Mouse (Mus musculus) brain, embryonic 18.5 days (tissue): ENCODE data around the gene Fbxw2.
"Not testable (repeated sequence)": the region's sequence is repeated elsewhere in the genome, so short reads cannot be mapped to it uniquely, and the experiment has no call there.

Experiments
- DNase-seq: peaks from one replicate; pipeline ENCODE4 v3.0.0-alpha.2; 2012; ENCODE audit warnings: low read depth, low spot score

Gene Fbxw2

GRCm38 (mm10) chr2:34774493-34774892, 51.6 kb downstream of the Fbxw2 start:
- no peak for DNase-seq

GRCm38 (mm10) chr2:34773673-34774072, 52.4 kb downstream of the Fbxw2 start:
- DNase-seq, result no peak

DNA sequence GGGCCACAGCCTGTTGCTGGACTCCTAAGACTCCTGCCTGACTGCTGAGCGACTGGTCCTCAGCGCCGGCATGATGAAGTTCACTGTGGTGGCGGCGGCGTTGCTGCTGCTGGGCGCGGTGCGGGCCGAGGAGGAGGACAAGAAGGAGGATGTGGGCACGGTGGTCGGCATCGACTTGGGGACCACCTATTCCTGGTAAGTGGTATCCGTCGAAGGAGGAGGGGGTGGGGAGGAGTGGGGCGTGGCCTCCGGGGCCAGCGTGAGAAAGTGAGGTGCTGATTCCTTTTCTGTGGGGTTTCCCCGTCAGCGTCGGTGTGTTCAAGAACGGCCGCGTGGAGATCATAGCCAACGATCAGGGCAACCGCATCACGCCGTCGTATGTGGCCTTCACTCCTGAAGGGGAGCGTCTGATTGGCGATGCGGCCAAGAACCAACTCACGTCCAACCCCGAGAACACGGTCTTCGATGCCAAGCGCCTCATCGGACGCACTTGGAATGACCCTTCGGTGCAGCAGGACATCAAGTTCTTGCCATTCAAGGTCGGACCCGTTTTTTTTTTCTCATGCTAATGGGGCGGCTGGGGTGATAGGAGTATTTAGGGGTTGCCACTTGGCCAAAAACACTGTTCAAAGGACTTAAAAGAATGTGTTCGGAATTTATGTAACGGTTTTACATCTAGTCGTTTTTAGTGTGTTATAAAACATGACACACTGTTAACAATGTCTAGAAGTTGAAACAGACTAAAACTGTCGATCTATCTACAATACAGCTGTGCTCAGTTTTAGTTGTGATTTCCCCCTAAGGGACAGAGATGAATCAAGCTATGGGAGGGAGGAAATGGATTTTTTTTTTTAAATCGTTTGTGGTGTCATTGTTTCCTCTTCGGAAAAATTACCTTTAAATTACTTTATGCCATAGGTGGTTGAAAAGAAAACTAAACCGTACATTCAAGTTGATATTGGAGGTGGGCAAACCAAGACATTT, 53.6 kb downstream of the Fbxw2 start:
- no peak for DNase-seq

DNA sequence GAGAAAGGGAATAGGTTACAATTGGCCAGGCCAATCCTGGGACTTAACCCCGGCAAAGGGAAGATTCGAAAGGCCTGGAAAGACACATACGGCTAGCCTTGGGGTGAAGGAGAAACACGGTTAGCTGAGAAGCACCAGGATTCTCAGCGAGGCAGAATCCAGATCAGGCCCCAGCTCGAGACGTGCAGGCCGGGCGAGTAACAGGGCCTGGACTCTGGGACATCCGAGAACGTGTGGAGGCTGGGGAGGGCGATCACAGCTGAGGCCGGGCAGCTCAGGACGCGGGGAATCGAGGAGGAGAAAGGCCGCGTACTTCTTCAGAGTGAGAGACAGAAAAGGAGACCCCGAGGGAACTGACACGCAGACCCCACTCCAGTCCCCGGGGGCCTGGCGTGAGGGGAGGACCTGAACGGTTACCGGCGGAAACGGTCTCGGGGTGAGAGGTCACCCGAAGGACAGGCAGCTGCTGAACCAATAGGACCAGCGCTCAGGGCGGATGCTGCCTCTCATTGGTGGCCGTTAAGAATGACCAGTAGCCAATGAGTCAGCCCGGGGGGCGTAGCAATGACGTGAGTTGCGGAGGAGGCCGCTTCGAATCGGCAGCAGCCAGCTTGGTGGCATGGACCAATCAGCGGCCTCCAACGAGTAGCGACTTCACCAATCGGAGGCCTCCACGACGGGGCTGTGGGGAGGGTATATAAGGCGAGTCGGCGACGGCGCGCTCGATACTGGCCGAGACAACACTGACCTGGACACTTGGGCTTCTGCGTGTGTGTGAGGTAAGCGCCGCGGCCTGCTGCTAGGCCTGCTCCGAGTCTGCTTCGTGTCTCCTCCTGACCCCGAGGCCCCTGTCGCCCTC, 54.5 kb downstream of the Fbxw2 start, which contains the start of gene Hspa5:
TSS of gene Hspa5 (plus strand) at position 603 of the 859 bp plus-strand sequence.
- DNase-seq, result peak; percentile 99

DNA sequence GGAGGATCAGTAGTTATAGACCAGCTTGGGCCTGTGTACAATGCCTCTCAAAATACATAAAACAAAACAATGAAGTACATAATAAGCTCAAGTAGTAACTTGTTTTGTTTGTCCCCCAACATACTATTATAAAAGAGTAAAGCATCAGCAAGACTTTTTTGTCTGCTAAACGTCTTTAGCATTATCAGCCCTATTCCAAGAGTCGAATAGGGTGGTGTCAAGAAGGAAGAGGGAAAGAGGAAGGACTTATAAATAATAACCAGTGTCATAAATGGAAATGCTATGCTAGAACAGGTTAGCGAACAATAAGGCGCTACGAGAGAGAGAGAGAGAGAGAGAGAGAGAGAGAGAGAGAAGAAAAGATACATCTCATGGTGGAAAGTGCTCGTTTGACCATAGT, 55.2 kb downstream of the Fbxw2 start:
- no peak for DNase-seq

GRCm38 (mm10) chr2:34770049-34770448, 56.1 kb downstream of the Fbxw2 start:
- no peak for DNase-seq

DNA sequence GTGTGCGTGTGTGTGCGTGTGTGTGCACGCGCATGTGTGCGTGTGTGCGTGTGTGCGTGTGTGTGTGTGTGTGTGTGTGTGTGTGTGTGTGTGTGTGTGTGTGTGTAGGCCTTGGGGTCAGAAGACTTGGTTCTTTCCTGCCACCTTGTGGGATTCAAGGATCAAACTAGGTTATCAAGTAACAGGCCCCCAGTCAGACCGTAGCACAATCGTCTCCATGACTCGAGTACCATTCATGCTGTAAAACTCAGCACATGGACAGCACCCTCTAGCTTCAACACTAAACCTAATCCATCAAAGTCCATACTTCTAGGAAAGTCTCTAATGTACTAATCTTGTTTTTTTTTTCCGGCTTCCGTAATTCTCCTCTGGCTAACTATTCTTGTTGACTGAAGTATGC, 61.3 kb downstream of the Fbxw2 start:
- DNase-seq, result no peak

DNA sequence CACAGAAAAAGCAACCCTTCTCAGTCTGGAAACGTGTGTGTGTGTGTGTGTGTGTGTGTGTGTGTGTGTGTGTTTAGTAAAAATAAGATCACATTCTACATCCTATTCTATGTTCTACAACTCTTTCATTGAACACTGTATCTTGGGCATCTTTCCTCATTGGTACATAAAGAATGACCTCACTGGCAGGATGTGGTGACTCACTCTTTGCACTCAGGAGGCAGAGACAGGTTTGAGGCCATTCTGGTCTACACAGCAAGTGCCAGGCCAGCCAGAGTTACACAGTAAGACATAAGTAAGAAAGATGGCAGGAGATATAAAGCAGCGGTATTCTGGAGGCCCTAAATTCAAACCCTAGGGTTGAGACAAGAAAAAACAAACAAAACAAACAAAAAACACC, 63.2 kb downstream of the Fbxw2 start:
- DNase-seq, result no peak

DNA sequence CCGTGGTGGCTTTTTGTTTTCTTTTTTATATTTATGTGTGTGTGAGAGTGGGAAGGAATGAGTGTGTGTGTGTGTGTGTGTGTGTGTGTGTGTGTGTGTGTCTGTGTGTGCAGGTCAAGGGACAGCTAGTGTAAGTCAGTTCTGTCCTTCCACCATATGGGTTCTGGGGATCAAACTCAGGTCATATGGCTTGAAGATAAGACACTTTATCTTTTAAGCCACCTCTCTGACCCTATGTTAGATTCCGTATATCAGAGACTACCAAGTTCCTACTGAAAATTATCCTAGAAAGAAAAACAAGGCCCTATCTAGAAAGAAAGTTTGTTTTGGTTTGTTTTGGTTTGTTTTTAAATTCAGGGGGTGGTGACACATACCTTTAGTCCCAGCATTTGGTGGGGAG, 63.9 kb downstream of the Fbxw2 start:
- no peak for DNase-seq

DNA sequence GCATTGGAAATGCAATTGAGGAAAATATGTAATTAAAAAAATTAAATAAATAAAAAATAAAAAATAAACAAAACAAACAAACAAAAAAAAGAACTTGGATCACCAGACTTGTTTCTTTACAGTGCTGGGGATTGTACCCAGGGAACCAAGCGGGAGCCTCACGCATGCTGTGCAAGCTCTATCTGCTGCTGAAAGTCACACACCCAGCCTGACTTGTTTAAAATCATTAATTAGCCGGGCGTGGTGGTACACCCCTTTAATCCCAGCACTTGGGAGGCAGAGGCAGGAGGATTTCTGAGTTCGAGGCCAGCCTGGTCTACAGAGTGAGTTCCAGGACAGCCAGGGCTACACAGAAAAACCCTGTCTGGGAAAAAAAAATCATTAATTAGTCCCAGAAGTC, 64.8 kb downstream of the Fbxw2 start:
- not testable (repeated sequence) for DNase-seq

DNA sequence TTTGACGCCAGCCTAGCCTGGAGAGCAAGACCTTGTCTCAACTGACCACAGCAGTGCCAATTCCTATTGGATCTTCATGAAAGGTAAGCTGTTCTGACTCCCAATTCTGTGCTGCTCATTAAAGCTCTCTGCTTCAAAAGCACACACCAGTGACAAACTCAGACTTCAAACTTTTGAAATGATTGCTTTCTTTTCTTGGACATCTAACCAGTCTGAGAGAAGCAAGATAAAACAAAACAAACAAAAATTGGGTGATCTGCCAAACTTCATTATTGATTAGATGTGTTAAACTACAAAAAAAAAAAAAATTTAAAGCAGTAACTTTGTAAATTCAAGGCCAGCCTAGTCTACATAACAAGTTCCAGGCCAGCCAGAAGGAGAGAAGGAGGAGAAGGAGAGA, 68.8 kb downstream of the Fbxw2 start:
- no peak for DNase-seq

DNA sequence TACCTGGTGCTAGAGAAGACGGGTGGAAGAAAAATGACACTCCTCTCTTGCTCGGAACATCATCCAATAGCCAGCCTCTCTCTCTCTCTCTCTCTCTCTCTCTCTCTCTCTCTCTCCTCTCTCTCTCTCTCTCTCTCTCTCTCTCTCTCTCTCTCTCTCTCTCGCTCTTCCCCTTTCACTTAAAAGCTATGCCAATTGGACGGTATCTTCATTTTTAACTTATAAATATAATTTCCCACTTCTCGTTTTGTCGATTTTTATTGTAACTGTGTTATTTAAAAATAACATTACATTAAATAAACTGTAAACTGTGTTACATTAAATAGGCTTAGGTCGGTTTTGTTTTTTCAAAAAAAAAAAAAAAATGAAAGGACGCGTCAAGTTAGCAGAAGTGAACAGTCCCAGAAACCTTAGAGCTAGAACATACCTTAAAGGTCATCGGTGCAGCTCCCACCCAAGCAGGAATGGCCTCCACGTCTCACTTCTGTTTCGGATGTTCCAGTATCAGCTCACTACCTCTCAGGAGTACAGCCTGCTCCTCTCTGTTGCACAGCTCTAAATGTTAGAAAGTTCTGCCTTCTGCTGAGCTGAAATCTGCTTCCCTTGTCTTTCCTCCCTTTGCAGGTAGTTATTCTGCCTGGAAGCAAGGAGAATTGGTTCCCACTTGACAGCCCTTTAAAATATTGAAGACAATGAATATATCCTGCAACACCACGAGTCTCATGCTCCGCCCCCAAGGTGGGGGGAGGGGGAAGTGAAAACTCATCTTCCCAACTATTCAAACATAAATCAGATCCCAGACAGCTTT, 71.4 kb downstream of the Fbxw2 start, which contains the start of gene Gapvd1:
TSS of gene Gapvd1 (minus strand) at position 682 of the 808 bp plus-strand sequence.
- DNase-seq, result no peak
